Mouse (Mus musculus): ENCODE measurements at regions not wholly inside any gene's neighbourhood (a gene's known extent, or its start where the extent isn't known, plus 50 kb on each side); places are given as distances from the start of the nearest gene placed in this dataset.

DNA sequence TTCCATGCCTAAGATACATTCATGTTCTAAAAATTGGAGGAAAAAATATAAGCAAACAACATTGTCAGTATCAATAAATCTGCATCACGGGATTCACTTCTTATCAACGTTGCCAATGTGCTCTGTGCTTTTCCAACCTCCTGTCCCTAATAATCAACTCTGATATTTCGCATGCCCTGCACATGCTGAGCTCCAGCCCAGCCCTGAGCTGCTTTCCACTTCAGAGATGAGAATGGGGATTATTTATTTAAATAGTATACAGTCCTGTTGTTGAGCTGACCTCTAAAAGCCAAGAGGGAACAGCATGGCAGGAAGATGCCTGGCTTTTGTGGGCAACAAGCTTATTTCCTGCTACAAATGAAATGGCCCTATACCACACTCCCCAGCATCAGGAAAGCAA, 786.2 kb downstream of the Car8 start:
- DNase-seq (ENCODE audit: extremely low spot score in 1 of 2, low spot score in 1 of 2): no peak

DNA sequence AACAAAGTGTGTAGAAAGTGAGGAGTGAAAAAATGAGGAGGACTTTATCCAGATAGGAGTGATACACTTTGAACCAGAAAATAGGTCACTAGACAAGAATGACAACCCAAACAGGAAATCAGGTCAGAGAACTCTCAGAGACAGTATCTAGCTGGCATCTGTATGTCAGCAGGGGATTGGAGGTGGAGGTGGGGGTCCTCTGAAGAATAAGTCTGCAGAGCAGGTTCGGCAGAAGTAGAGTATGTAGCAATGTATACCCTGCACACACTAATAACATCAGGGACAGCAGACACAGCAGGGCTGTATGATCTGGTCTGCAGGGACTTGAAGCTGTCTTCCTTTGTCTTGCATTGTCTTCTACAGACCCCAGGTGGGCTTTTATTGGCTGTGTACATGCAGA, 787.9 kb downstream of the Car8 start:
- DNase-seq (ENCODE audit: extremely low spot score in 1 of 2, low spot score in 1 of 2): no peak

DNA sequence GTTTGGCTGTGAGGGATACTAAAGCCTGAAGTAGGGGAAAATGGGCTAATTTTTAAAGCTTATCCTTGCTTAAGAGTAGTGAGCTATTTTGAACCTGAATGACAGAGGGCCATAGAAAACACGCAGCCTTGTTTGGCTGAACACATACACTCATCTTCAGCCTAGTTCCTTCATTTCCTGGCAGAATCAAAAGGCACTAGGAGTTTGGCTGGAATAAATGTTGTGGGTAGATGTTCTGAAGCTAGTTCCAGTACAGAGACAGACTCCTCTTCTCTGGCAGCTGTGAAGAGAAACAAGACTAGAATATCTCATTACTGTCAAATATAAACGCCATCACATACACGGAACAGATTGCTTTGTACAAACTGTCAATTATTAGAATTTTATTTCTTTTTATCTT, 809.5 kb downstream of the Car8 start:
- peak; percentile 47 to 53 for DNase-seq (ENCODE audit: extremely low spot score in 1 of 2, low spot score in 1 of 2)

DNA sequence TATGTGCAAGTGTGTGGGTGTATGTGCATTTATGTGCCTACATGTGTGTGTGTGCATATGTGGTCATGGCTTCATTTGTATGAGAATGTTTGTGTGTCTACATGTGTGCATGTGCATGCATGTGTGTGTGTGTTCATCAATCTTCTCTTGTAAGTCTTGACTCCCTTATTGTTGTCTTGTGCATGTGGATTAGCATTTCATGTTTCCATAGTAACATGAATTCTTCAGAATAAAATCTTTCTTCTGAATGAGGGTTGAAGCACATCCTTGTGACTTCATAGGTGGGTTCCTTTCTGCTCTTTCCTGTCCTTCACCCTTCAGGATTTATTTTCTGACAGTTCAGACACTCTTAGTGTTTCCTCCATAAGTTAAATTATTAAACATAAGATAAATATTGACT, 814.8 kb downstream of the Car8 start:
- no peak for DNase-seq (ENCODE audit: extremely low spot score in 1 of 2, low spot score in 1 of 2)

DNA sequence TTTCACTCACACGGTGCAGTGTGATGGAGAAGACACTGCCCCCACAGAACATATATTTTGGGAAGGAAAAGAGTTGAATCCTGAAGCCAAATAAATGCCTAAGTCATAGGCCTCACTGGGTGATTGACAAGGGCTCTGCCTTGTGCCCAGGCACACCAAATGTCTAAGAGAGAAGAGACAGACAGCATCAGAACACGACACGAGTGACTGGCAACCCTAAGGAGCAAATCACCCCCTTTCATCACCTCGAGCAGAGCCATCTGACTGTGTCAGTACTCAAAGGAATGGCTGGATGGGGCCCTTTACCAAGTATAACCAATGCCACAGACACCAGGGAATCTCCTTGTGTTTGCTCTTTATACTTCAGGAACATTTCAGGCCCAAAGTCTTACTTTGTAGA, 815.6 kb downstream of the Car8 start:
- no peak for DNase-seq (ENCODE audit: extremely low spot score in 1 of 2, low spot score in 1 of 2)

DNA sequence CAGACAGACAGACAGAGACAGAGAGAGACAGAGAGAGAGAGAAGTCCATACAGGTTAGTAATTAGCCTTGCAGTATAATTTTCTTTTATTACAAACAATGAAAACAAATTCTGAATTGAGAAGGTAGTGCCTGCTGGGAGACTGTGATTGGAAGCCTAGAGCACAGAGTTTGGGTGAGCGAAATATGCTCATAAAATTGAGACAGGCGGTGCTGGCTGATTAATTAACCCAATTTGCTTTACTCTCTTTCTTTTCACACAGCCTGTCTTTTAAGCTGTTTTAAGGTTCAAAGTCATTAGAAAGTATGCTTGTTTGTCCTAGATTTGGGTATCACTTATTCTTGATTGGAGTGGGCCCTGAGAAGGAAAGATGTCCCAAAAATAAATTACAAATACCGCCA, 816.1 kb downstream of the Car8 start:
- DNase-seq (ENCODE audit: extremely low spot score in 1 of 2, low spot score in 1 of 2): no peak

DNA sequence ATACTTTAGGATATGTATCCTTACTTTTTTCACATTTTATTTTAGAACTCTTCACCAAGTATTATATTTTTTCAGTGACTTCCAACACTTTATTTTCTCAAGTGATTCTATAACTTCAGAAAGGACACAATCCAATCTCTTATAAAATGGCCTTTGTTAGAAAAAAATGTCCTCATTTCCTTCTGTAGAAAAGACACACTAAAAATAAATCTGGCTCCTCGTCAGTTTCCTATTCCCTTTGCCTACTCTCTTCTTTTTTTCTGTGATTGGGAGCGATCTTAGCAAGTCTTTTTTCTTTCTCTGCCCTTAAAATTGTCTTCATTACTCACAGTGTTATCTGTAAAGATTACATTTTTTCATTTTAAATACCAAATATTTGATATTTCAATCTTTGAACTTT, 824.5 kb downstream of the Car8 start:
- no peak for DNase-seq (ENCODE audit: extremely low spot score in 1 of 2, low spot score in 1 of 2)

DNA sequence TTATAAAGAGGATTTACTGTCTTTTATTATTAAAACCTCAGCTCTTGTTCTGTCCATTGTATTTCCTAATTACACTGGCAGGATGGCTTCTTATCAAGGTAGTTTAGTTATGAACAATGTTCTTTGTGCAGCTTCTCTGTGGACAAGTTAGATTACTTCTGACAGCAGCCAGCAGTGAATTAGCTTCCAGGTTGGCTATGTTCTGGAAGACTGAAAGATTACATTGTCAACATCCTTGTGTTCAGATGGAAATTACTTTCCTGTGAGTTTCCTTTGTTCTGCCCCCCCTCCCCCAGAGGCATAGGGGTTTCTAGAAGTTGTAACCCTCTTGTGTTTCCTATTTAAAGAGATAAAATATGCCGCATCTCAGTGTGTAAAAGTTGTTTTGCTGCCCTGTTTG, 846.1 kb downstream of the Car8 start:
- no peak for DNase-seq (ENCODE audit: extremely low spot score in 1 of 2, low spot score in 1 of 2)

DNA sequence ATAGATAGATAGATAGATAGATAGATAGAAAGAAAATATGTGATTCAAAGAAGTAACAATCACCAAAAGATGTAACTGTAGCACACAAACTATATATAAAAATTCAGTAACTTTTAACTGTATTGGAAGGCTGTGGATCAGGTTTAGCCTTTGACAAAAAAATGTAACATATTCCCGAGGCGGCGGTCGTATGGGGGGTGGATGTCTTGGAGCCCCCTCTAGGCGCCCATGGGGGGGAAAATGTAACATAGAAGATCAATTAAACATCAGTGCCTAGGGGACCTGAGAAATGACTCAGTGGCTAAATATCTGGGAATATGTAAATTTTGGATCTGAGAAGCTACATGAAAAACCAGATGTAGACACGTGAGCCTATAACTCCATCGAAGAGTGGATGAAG, 847.2 kb downstream of the Car8 start:
- no peak for DNase-seq (ENCODE audit: extremely low spot score in 1 of 2, low spot score in 1 of 2)

DNA sequence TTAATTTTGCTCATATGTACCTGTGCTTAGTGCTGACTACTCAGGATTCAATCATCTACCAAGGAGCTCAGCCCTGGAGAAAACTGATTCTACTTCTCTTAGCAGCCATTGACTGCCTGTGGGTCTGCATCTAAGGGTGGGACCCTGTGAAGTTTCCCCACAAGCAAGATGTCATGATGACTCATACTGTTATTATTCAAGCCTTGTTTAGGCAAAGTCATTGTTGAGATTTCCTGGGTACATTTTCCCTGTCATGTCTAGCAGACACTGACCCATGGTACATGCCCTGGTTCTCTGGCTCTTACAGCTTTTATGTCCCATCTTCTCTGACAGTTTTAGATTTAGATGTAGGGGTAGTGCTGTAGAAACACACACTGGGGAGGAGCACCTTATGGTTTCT, 853.8 kb downstream of the Car8 start:
- DNase-seq (ENCODE audit: extremely low spot score in 1 of 2, low spot score in 1 of 2): no peak

DNA sequence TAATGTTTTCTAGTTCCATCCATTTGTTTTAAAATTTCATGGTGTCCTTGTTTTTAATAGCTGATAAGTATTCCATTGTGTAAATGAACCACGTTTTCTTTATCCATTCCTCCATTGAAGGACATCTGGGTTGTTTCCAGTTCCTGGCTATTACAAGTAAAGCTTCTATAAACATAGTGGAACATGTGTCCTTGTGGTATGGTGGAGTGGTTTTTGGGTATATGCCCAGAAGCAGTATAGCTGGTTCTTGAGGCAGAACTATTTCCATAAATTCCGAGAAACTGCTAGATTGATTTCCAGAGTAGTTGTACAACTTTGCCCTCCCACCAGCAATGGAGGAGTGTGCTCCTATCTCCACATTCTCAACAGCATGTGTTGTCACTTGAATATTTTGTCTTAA, 858.8 kb downstream of the Car8 start:
- peak in 1 of 2 experiments; percentile 5 for DNase-seq (ENCODE audit: extremely low spot score in 1 of 2, low spot score in 1 of 2)

DNA sequence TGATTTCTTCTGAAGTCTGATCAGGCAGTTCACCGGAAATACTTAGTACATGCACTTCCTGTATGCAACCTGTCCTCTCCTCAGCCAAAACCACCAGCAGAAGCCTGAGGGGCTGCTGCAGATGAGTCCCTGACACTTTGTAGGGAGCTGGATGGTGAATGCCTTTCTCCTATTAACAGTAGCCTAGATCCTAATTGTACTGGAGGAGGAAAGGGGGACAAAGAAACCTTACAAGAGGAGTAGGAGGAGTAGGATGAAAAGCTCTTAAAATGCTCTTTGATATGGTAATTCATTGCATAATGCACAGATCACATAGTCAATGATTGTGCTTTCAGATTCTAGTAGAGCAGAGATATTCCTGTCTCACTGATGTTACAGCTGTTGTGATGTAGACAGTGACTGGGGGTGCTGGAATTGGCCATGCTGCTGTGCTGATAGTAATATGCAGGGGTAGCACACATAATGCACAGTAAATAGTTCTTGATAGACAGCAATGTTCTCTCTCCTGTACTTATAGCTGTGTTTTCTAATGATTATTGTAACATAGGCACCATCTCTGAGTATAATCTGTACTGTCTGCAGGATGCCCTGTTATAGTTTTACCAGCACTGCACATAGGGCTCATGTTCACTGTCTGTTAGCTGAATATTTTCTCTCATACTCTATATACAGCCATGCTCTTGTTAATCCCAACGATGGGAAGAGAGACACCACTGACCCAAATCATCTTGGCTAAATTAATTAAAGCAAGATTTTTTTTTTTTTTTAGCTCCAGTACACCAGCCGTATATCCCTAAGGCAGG, 874.4 kb downstream of the Car8 start:
- no peak for DNase-seq (ENCODE audit: extremely low spot score in 1 of 2, low spot score in 1 of 2)

DNA sequence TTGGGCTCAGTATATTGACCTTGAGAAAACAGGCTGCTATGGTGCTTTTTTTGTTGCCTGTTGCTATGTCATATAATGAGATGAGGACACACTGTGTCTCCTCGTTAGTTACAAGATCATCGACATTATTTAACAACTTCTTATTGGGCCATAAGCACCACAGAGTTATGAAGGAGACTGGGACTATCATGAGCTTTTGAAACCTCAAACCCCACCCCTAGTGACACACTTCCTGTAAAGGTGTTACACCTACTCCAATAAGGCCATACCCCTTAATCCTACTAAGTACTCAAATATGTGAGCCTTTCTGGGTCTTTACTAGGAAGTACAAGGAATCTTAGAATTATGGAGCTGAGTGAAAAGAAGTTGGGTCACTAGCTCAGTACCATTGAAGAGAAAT, 875.3 kb downstream of the Car8 start:
- DNase-seq (ENCODE audit: extremely low spot score in 1 of 2, low spot score in 1 of 2): no peak

DNA sequence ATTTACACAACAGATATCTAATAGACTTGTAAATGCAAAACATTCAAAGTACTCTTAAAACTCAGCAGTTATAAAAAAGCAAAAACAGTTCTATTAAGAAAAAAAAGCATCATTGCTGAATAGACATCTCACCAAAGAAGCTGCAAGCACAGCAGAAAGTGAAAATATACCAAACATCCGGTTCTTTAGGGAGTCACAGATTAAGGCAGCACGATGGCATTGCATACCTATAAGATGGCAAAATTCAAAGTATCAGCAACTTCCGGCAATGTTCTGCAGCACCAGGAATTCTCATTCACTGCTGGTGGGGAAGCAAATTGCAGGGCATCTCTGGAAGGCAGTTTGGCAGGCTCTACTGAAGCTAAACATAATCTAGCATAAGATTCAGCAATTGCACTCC, 882.6 kb downstream of the Car8 start:
- no peak for DNase-seq (ENCODE audit: extremely low spot score in 1 of 2, low spot score in 1 of 2)

DNA sequence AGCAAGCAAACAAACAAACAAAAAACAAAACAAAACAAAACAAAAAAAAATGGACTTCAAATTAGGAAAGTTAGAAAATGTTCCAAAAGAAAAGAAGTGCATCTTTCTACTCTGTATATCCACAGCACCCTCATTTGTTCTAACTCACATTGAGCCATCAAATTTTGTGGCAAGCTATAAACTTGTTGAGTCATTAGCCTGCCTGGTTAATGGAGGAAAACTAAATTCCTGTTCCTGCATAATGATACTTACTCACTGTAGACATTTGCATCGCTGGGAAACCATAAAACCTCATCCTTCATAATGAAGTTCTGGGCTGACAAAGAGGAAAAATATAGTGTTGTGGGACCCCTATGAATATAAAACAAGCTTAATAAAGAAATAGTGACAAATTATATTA, 891.5 kb downstream of the Car8 start:
- DNase-seq (ENCODE audit: extremely low spot score in 1 of 2, low spot score in 1 of 2): no peak

DNA sequence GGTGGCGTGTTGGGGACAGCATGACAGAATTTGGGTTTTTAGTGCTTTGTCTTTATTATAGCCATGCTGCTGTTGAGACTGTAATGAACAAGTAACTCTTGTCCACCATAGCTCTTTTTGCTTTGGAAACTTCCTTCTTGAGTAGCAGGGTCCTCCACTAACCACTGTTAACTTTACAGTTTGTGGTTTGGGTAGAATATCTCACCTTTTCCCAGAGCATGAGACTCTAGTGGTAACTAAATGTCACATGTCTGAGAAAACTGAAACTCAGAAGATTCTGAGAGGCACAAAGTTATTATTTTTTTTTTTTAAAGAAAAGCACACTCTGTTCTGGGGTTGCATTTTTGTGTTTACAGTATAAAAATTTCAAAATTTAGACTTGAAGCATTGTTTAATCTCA, 897.7 kb downstream of the Car8 start:
- no peak for DNase-seq (ENCODE audit: extremely low spot score in 1 of 2, low spot score in 1 of 2)

DNA sequence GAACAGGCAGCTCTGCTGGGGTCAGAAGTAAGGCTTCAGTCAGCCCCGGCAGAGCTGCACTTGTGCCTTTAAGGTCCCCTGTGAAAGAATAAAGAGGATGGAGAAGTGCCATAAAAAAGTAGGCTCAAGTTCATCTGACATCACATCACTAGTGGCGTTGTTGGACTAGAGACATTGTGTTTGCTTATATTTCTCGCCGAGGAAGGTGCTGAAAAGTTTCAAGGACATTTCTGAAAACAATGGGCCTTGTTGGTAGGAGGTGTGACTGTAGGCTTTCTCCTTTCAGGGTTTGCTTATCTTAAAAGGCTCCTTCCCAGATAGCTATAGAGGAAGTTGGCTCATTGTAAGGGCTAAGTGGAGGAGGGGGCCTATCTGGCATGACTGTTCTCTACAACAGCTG, 924.6 kb downstream of the Car8 start:
- DNase-seq (ENCODE audit: extremely low spot score in 1 of 2, low spot score in 1 of 2): no peak

DNA sequence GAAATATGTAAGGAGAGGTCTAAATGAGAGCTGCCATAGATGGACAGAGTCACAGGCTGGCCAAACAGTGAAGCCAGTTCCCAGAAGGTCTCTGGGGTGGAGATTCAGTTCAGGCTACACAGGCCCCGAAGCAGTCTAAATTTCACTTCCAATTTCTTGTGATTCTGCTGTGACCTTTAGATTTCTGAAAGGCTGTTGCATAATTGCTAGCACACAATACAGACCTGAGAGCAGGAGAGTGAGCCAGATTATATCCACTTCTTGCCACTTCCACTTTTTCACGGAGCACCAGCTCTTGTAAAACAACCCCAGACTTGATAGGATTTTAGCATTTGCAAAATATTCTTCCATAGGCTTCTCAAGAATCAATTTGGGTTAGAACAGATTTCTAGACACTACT, 925.6 kb downstream of the Car8 start:
- no peak for DNase-seq (ENCODE audit: extremely low spot score in 1 of 2, low spot score in 1 of 2)

DNA sequence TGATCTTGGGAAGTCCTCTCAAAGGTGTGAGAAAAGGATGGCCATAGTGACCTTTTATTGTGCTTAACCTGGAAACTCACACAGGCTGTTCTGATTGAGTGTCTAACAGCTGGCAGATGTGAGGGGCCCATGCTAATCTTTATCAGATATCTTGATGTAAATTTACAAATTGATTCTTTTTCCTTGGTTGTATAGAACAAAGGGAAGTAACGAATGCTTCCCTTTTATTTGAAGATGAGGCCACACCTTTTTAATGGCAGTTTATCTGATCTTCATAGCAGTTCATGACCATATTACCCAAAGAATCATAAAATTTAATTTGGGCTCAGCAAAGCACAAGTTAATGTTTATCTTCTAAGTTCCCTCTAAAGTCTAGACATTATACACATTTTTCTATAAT, 926.7 kb downstream of the Car8 start:
- DNase-seq (ENCODE audit: extremely low spot score in 1 of 2, low spot score in 1 of 2): no peak

DNA sequence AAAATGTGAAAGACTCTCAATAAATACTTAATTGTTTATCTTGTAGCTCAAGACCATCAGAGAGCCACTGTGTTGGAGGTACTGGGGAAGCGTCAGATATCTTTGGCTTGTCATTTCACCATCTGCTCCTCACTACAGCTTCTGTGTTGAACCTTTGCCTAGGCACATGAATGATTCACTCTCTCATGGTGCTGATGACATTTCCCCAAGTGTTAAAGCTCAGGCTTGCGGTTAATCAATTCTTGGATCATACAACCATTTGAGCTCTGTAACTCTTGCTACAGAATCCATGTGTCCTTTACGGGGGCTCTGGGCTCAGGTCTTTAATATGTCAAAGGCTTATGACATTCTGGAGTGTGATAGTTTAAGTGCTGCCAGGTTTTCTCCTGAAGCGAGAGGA, 969.8 kb downstream of the Car8 start:
- no peak for DNase-seq (ENCODE audit: extremely low spot score in 1 of 2, low spot score in 1 of 2)

DNA sequence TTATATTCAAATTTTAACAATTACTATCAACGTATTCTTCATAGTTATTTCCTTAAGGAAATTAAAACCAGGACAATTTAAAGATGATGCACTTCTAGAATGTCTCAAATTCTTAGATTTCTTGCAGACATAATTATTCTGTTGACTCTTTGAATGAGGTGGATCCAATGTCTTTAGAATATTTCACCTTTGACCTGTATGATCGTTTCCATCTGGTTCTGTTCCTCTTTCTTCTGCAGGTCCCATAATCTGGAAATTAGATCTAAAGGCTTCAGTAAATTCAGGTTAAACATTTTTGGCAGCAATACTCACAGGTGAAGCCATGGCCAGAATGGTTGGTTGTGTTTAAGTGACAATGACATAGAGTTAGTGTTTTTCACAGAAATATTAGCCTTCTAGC, 982.4 kb downstream of the Car8 start:
- DNase-seq (ENCODE audit: extremely low spot score in 1 of 2, low spot score in 1 of 2): no peak

DNA sequence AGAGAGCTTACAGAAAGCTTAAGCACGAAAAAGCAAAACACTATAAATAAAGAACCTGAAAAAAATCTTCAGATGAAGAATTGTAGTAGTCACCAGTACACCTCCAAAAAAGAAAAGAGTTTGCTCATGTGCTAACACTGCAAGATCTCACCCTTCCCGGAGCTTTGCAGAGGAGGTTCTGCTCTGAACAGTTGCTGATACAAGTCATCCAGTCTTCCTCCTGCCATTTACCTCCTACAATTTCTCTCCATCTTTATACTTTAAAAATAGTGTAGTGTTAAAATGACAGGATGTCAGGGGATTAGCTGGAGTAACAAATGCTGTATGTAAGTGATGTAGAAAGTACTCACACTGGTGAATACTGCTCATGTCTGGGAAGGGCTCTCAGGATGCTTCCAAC, 985.2 kb downstream of the Car8 start:
- peak; percentile 41 to 60 for DNase-seq (ENCODE audit: extremely low spot score in 1 of 2, low spot score in 1 of 2)

DNA sequence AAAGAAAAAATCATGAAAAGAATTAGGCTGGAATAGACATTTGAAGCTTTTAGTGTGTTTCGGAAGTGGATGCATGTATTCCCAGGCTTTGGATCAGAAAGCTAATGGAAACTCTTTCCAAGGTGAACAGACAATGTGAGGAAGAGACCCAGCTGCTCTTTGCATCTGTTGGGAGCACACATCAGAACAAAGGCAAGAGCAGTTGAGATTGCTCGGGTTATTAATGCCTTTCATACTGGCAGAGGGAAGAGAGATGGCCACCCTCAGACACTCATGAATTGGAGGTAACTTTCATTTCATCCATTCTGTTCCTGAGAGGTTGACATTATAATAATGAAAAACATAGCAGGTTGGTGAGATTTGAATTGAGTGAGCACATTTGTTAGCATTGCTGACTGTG, 987.2 kb downstream of the Car8 start:
- DNase-seq (ENCODE audit: extremely low spot score in 1 of 2, low spot score in 1 of 2): no peak
